Mouse (Mus musculus) thymus, adult 2 months (tissue): ENCODE results near the gene Vmn2r43. TPM values are rescaled to one million over a fixed set of nuclear protein-coding genes. Genes with fewer than 3 reads are reported as not detected.
"Not testable (repeated sequence)": the region's sequence is repeated elsewhere in the genome, so short reads cannot be mapped to it uniquely, and the experiment has no call there.

Source experiments
- DNase-seq: peaks from one replicate; pipeline ENCODE4 v3.0.0; 2021
- H3K27ac ChIP-seq: fragments of 200-500 bp; 2 replicates; pipeline ENCODE4 v1.5.1; 2012; ENCODE audit warnings: low read length, control low read depth; ENCODE audit not compliant: control insufficient read depth, insufficient read depth
- H3K27me3 ChIP-seq: fragments of 200-500 bp; 2 replicates; pipeline ENCODE4 v1.6.1; 2012; ENCODE audit warnings: mild to moderate bottlenecking, low read length, moderate library complexity, mixed read lengths; ENCODE audit not compliant: control insufficient read depth, insufficient read depth
- H3K36me3 ChIP-seq: fragments of 200-500 bp; 2 replicates; pipeline ENCODE4 v1.6.1; 2012; ENCODE audit warnings: mild to moderate bottlenecking, low read length, moderate library complexity; ENCODE audit not compliant: control insufficient read depth, insufficient read depth
- H3K4me1 ChIP-seq: fragments of 200-500 bp; replicated peaks from 2 replicates; pipeline ENCODE4 v1.6.1; 2012; ENCODE audit warnings: low read length; ENCODE audit not compliant: control insufficient read depth, insufficient read depth
- H3K4me3 ChIP-seq: fragments of 200-500 bp; 2 replicates; pipeline ENCODE4 v1.5.1; 2012; ENCODE audit warnings: mild to moderate bottlenecking, low read length, control low read depth, moderate library complexity; ENCODE audit not compliant: control insufficient read depth, insufficient read depth
- WGBS: fragments of 180-500 bp; shearing (Covaris S2); methylation state at CpG from one replicate; pipeline ENCODE4 v1.1.7; 2018; 5-methylcytosine and 5-hydroxymethylcytosine counted together
- polyA plus RNA-seq: library from polyadenylated mRNA; depleted of rRNA; stranded (reverse); fragments of >200 nt; gene quantifications from 2 replicates; pipeline ENCODE4 v1.2.3, GENCODE M21; 2012; rRNA removed

Vmn2r43 gene
- polyA plus RNA-seq: not detected in 2 replicates

- H3K4me1 ChIP-seq, DNase-seq, H3K36me3 ChIP-seq, H3K27me3 ChIP-seq, H3K27ac ChIP-seq, H3K4me3 ChIP-seq: not testable (repeated sequence)
- no CpG with 5 or more reads among the region's 1 CpGs for WGBS
These were observed at the start of gene Vmn2r43 for GRCm38 (mm10) chr7:8260499-8260898. Gene Vmn2r43 (minus strand): TSS chr7:8260599.

GRCm38 (mm10) chr7:8200220-8200619, 60.2 kb downstream of the Vmn2r43 start, which contains the start of gene Vmn2r42:
Gene Vmn2r42 (minus strand): TSS chr7:8200320.
- H3K27me3 ChIP-seq, DNase-seq, H3K4me1 ChIP-seq, H3K4me3 ChIP-seq, H3K36me3 ChIP-seq, H3K27ac ChIP-seq: not testable (repeated sequence)
- WGBS: no CpG with 5 or more reads among the region's 2 CpGs

Other genes starting within 250 kb of the Vmn2r43 start
- gene Vmn2r41, start 98.9 kb downstream of the Vmn2r43 start, polyA plus RNA-seq: not detected in 2 replicates
- not detected in 2 replicates for gene Vmn2r42, start 60.3 kb downstream of the Vmn2r43 start, polyA plus RNA-seq
- gene Vmn2r44, start 122.7 kb upstream of the Vmn2r43 start, polyA plus RNA-seq: not detected in 2 replicates
- not detected in 2 replicates for gene Vmn2r45, start 228.5 kb upstream of the Vmn2r43 start, polyA plus RNA-seq